ENCODE assay signal across 8 mouse cellular contexts in the genomic region with DNA sequence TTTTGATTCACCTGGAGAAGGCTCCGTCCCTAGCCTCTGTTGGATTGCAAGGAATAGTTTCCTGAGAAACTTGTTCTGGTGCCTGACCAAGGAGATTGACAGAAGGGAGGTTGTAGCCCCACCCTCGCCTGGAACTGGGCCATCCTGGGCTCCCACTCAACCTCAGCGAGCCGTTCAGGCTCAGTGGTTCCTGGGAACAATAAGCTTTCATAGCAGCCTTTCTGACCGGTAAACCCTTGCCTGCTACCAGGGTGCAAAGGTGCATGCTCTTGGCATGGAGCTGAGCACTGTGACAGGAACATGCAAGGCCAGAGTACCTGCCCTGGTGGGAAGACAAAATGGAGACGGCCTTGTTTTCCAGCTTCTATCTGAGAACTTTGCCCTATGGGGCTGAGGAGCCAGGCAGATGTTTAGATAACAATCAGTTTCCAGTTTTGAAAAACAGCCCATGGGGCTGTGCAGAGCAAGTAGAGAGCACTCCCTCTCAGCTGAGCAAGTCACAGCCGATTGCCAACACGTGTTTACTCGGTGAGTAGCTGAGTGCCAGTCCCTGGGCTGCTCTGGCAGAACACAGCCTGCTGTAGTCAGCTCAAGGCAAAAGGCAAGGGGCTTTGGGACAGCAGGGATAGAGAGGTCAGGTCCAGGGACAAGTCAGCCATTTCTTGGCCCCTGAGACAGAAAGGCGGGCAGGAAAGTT. TPM values are rescaled to one million over a fixed set of nuclear protein-coding genes. Genes with fewer than 3 reads are reported as not detected.
DNase-seq lines count a peak whose midpoint lies in the region; ATAC-seq and TF ChIP-seq lines count a peak whose summit lies in the region.

No protein-coding gene starts in this region.

- H3K4me1 ChIP-seq in cortical plate, adult 2 months (ENCODE audit: control insufficient read depth, insufficient read depth, low read length), result no peaks in the 10 kb centered on the region; the same call in 1 of the 2 replicates
- peaks cover 20% of the 10 kb centered on the region for H3K4me1 ChIP-seq in heart, embryonic 15.5 days (replicated peaks)

- TF ChIP-seq POLR2A in cortical plate, adult 2 months (IDR thresholded peaks at IDR 0.05; ENCODE audit: extremely low read depth, insufficient read depth, low read length), result no peak

- no peaks in the 10 kb centered on the region for H3K9me3 ChIP-seq in heart, embryonic 15.5 days (replicated peaks)

- peak; percentile 46 to 47 for DNase-seq in left cerebral cortex, adult 2 months (ENCODE audit: extremely low spot score in 1 of 2, low spot score in 2 of 2)
- DNase-seq in left cerebral cortex, adult 8-10 months (ENCODE audit: low spot score in 2 of 2), result no peak
- peak; percentile 62 for DNase-seq in large intestine, adult 2 months (ENCODE audit: low read depth, low spot score)
- DNase-seq in ovary, adult 18-20 months (ENCODE audit: low spot score), result peak; percentile 55
- no peak for DNase-seq in cerebellum, adult 9-11 months

- 63% methylated on average over 10 of the region's 10 CpGs for WGBS in heart, embryonic 15.5 days
- WGBS in large intestine, adult 2 months, result 15% methylated on average over 10 of the region's 10 CpGs

- H3K27me3 ChIP-seq in heart, embryonic 15.5 days, result peaks cover 31% of the 10 kb centered on the region

- peak overlapping the region; percentile 60 for H3K27ac ChIP-seq in left cerebral cortex, adult 2 months
- peak overlapping the region; percentile 4 for H3K27ac ChIP-seq in cortical plate, adult 2 months (ENCODE audit: insufficient read depth, low read length)
- 0 out of 2 replicates have a peak overlapping the region, but pooled peaks have one; percentile 32 for H3K27ac ChIP-seq in heart, embryonic 15.5 days

- no peaks in the 10 kb centered on the region for H3K36me3 ChIP-seq in heart, embryonic 15.5 days

- intact Hi-C loops in left cerebral cortex, adult 2 months (cut with DNase I), result no loop called here

- no peak overlapping the region for H3K9ac ChIP-seq in heart, embryonic 15.5 days

- TF ChIP-seq CTCF in left cerebral cortex, adult 2 months (IDR thresholded peaks at IDR 0.05), result no peak
- no peak for TF ChIP-seq CTCF in cortical plate, adult 2 months (IDR thresholded peaks at IDR 0.05; ENCODE audit: extremely low read depth, insufficient read depth, low read length)

- H3K4me3 ChIP-seq in left cerebral cortex, adult 2 months, result no peak overlapping the region
- no peak overlapping the region for H3K4me3 ChIP-seq in cortical plate, adult 2 months (ENCODE audit: insufficient read depth, low read length)
- H3K4me3 ChIP-seq in heart, embryonic 15.5 days, result peak overlapping the region; percentile 47; the same call in 1 of the 2 replicates

- peak overlapping the region; percentile 85; the same call in 1 of the 2 replicates for H3K4me2 ChIP-seq in heart, embryonic 15.5 days

- no peak for ATAC-seq in heart, embryonic 15.5 days (replicated peaks; ENCODE audit: insufficient number of reproducible peaks, insufficient read depth, low FRiP score, low read depth)
- ATAC-seq in erythroid progenitor cell, adult 5-6 weeks (replicated peaks; ENCODE audit: low FRiP score, poor library complexity, severe bottlenecking), result no peak

RNA-seq across cellular contexts. Expression of gene Chdh, which starts 1.2 kb away (rescaled TPM):
- total RNA-seq in left cerebral cortex, adult 2 months (2021), result 1 to 10 TPM; 1.6 to 2.2 TPM
- total RNA-seq in left cerebral cortex, adult 8-10 months (2022), result 1 to 10 TPM; 2.5 to 3.9 (median 3.1) TPM
- polyA plus RNA-seq in cortical plate, adult 2 months (2012; rRNA removed), result 2.2 and 2.3 TPM in 2 replicates
- 0.18 and 0.95 TPM in 2 replicates for polyA plus RNA-seq in heart, embryonic 15.5 days (2015; fragmentation: Nextera tagmentation; extraction: Ambion mirVana)
- polyA plus RNA-seq in large intestine, adult 2 months (2012; rRNA removed), result 35.9 and 85.3 TPM in 2 replicates
- 4.3 and 8.4 TPM in 2 replicates for total RNA-seq in erythroid progenitor cell, adult 5-6 weeks (2015; ENCODE audit: low replicate concordance)
- 1.8 and 4.2 TPM in 2 replicates for total RNA-seq in erythroid progenitor cell, adult 5-6 weeks (2017; ENCODE audit: low replicate concordance)

RNA-seq across cellular contexts. Expression of gene Il17rb, which starts 1.3 kb away (rescaled TPM):
- total RNA-seq in left cerebral cortex, adult 2 months (2021), result 1 to 10 TPM; 1.0 to 1.5 TPM
- 1 to 10 TPM; 1.3 to 1.9 (median 1.6) TPM for total RNA-seq in left cerebral cortex, adult 8-10 months (2022)
- polyA plus RNA-seq in cortical plate, adult 2 months (2012; rRNA removed), result 1.7 and 1.8 TPM in 2 replicates
- polyA plus RNA-seq in heart, embryonic 15.5 days (2015; fragmentation: Nextera tagmentation; extraction: Ambion mirVana), result 0.62 and 3.0 TPM in 2 replicates
- polyA plus RNA-seq in large intestine, adult 2 months (2012; rRNA removed), result 3.6 and 7.2 TPM in 2 replicates
- total RNA-seq in erythroid progenitor cell, adult 5-6 weeks (2015; ENCODE audit: low replicate concordance), result 0.42 and 3.2 TPM in 2 replicates
- 1.4 and 3.1 TPM in 2 replicates for total RNA-seq in erythroid progenitor cell, adult 5-6 weeks (2017; ENCODE audit: low replicate concordance)

RNA-seq across cellular contexts. Expression of gene Actr8, which starts 31.9 kb away (rescaled TPM):
- 10 to 100 TPM; 86.9 to 91.1 TPM for total RNA-seq in left cerebral cortex, adult 2 months (2021)
- total RNA-seq in left cerebral cortex, adult 8-10 months (2022), result 10 to 100 TPM; 81.1 to 94.3 (median 86.4) TPM
- polyA plus RNA-seq in cortical plate, adult 2 months (2012; rRNA removed), result 57.6 and 72.9 TPM in 2 replicates
- polyA plus RNA-seq in heart, embryonic 15.5 days (2015; fragmentation: Nextera tagmentation; extraction: Ambion mirVana), result 47.0 and 52.1 TPM in 2 replicates
- polyA plus RNA-seq in large intestine, adult 2 months (2012; rRNA removed), result 11.3 and 13.6 TPM in 2 replicates
- 5.4 and 7.6 TPM in 2 replicates for total RNA-seq in erythroid progenitor cell, adult 5-6 weeks (2015; ENCODE audit: low replicate concordance)
- total RNA-seq in erythroid progenitor cell, adult 5-6 weeks (2017; ENCODE audit: low replicate concordance), result 4.0 and 9.2 TPM in 2 replicates

RNA-seq across cellular contexts. Expression of gene Selenok, which starts 41.9 kb away (rescaled TPM):
- 100 to 1,000 TPM; 125 to 148 TPM for total RNA-seq in left cerebral cortex, adult 2 months (2021)
- total RNA-seq in left cerebral cortex, adult 8-10 months (2022), result 100 to 1,000 TPM; 115 to 127 (median 122) TPM
- 184 and 206 TPM in 2 replicates for polyA plus RNA-seq in cortical plate, adult 2 months (2012; rRNA removed)
- 197 and 222 TPM in 2 replicates for polyA plus RNA-seq in heart, embryonic 15.5 days (2015; fragmentation: Nextera tagmentation; extraction: Ambion mirVana)
- polyA plus RNA-seq in large intestine, adult 2 months (2012; rRNA removed), result 38.4 and 41.6 TPM in 2 replicates
- 42.9 and 44.4 TPM in 2 replicates for total RNA-seq in erythroid progenitor cell, adult 5-6 weeks (2015; ENCODE audit: low replicate concordance)
- total RNA-seq in erythroid progenitor cell, adult 5-6 weeks (2017; ENCODE audit: low replicate concordance), result 66.3 and 108 TPM in 2 replicates

Comparison
In these comparisons a context has a peak if more than half of its experiments do, and no peak if none do; other contexts are left out.
1. DNase-seq: peak in left cerebral cortex, adult 2 months (2 of 2), large intestine, adult 2 months (single experiment) and ovary, adult 18-20 months (single experiment); none in left cerebral cortex, adult 8-10 months (0 of 2) and cerebellum, adult 9-11 months (single experiment).
2. H3K27ac ChIP-seq: peak in every context shown above with its lines; median percentile 60 in left cerebral cortex, adult 2 months; 32 in heart, embryonic 15.5 days; 4 in cortical plate, adult 2 months.
3. RNA of gene Actr8, which starts 31.9 kb away (total RNA-seq): 86.9 to 91.1 TPM in left cerebral cortex, adult 2 months and 81.1 to 94.3 TPM in left cerebral cortex, adult 8-10 months; 4.0 to 9.2 TPM in erythroid progenitor cell, adult 5-6 weeks; every median in the first group is over 4 times any median in the second.